Comparison of ENCODE assay signal across 34 mouse cellular contexts in the genomic region with DNA sequence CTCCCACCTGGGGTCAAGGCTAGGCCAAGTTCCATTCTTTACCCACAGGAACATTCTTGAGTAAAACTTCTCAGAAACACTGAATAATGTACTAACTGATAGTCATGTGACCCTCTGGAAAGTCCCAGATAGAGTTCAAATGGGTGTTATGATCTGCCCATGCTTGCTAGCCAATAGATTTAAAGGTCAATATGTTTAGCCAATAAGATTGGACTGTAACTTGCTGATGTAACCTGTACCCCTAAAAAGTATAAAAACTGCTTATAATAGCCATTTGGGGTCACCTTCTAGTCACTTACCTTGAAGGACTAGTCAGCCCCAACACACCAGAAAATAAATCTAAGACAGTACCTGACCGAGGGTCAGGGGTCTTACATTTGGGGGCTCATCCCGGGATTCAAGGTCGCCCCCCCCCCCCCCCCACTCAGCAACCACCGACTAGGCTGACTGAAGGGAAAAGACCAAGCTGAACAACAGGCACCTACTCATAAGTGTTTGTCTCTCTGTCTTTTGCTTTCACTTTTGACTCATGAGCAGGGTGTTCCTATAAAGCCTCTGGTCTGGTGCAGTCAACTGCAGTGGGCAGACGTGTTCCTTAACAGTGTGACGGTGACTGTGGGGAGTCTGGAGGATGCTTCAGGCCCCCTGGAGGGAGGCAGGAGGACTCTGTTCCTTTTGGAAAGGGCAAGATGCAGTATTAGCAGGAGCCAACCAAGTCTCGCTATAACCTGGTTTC. TPM values are rescaled to one million over a fixed set of nuclear protein-coding genes. Genes with fewer than 3 reads are reported as not detected.
DNase-seq lines count a peak whose midpoint lies in the region; ATAC-seq lines count a peak whose summit lies in the region.
"Had no signal": no experiment of that assay in that cellular context is flagged by ENCODE, and none has a peak within 500 bp of the region (broad histone marks: within the 10 kb centered on the region; RNA-seq: fewer than 3 reads in every experiment).

No protein-coding gene starts in this region.

- DNase-seq in adrenal gland, adult (ENCODE audit: inconsistent age in 2 of 2, low spot score in 1 of 2), result peak; percentile 6 to 29
- no peak for DNase-seq in adrenal gland, adult 8-10 months
- DNase-seq in 3134 (ENCODE audit: extremely low read depth, insufficient read length, low spot score), result peak; percentile 42
- no peak for DNase-seq in hindbrain, embryonic 10.5 days (ENCODE audit: low spot score)
- DNase-seq in heart, embryonic 10.5 days (ENCODE audit: low spot score), result no peak
- DNase-seq: adrenal gland, postnatal 36 days; B cell, adult 2 months; cerebellum, adult 11 months; cerebellum, adult 9-11 months; gastrocnemius, postnatal 10 days; heart, postnatal 10 days; kidney, adult 9 months; kidney, postnatal 25 days; liver, postnatal 0 days; lung, postnatal 10 days; right cerebral cortex, postnatal 14 days; thymus, postnatal 14 days had no signal

- WGBS in hindbrain, embryonic 10.5 days, result 82% methylated on average over 7 of the region's 7 CpGs
- 72% methylated on average over 7 of the region's 7 CpGs for WGBS in heart, embryonic 10.5 days
- 83% methylated on average over 6 of the region's 7 CpGs for WGBS in kidney, embryonic 14.5 days

- H3K9me3 ChIP-seq in hindbrain, embryonic 10.5 days, result no peaks in the 10 kb centered on the region
- H3K9me3 ChIP-seq in heart, embryonic 10.5 days, result no peaks in the 10 kb centered on the region
- no peaks in the 10 kb centered on the region for H3K9me3 ChIP-seq in kidney, embryonic 14.5 days (ENCODE audit: control insufficient read depth, low read length)
- H3K9me3 ChIP-seq: embryonic facial prominence, embryonic 10.5 days; heart, embryonic 12.5 days; hindbrain, embryonic 12.5 days; limb, embryonic 12.5 days had no signal

- ATAC-seq in CD4-positive, CD25-positive, alpha-beta regulatory T cell, adult 4 months, result peak; percentile 89
- peak; percentile 42 to 62 for ATAC-seq in hematopoietic stem cell, adult 5-6 weeks (replicated peaks in 1 of 2; ENCODE audit: insufficient read depth in 1 of 2, low FRiP score in 2 of 2, low TSS enrichment in 1 of 2, low read depth in 1 of 2, poor library complexity in 2 of 2, severe bottlenecking in 2 of 2)
- ATAC-seq in kidney, embryonic 14.5 days (ENCODE audit: low FRiP score, low TSS enrichment), result no peak
- ATAC-seq: forebrain, embryonic 16.5 days; liver, postnatal 0 days had no signal

- no peak overlapping the region for H3K27ac ChIP-seq in hindbrain, embryonic 10.5 days
- no peak overlapping the region for H3K27ac ChIP-seq in heart, embryonic 10.5 days
- no peak overlapping the region for H3K27ac ChIP-seq in kidney, embryonic 14.5 days (ENCODE audit: low read depth, low read length)
- H3K27ac ChIP-seq: embryonic facial prominence, embryonic 10.5 days; hindbrain, embryonic 12.5 days; layer of hippocampus, adult 2 months; limb, embryonic 12.5 days had no signal

- no peaks in the 10 kb centered on the region for H3K4me1 ChIP-seq in hindbrain, embryonic 10.5 days (replicated peaks)
- no peaks in the 10 kb centered on the region for H3K4me1 ChIP-seq in heart, embryonic 10.5 days
- H3K4me1 ChIP-seq in kidney, embryonic 14.5 days (ENCODE audit: control insufficient read depth, insufficient read depth, low read length), result no peaks in the 10 kb centered on the region
- H3K4me1 ChIP-seq: embryonic facial prominence, embryonic 10.5 days; heart, embryonic 12.5 days; hindbrain, embryonic 12.5 days; limb, embryonic 12.5 days had no signal

- no peak overlapping the region for H3K4me3 ChIP-seq in hindbrain, embryonic 10.5 days
- no peak overlapping the region for H3K4me3 ChIP-seq in heart, embryonic 10.5 days
- H3K4me3 ChIP-seq in kidney, embryonic 14.5 days (ENCODE audit: low read length), result no peak overlapping the region
- H3K4me3 ChIP-seq: embryonic facial prominence, embryonic 10.5 days; heart, embryonic 12.5 days; hindbrain, embryonic 12.5 days; layer of hippocampus, adult 2 months; limb, embryonic 12.5 days had no signal

- H3K27me3 ChIP-seq in hindbrain, embryonic 10.5 days (ENCODE audit: insufficient read depth, poor library complexity, severe bottlenecking), result no peaks in the 10 kb centered on the region
- H3K27me3 ChIP-seq in heart, embryonic 10.5 days (ENCODE audit: insufficient read depth, poor library complexity, severe bottlenecking), result no peaks in the 10 kb centered on the region
- H3K27me3 ChIP-seq in kidney, embryonic 14.5 days (ENCODE audit: control insufficient read depth, insufficient read depth, low read length), result no peaks in the 10 kb centered on the region
- H3K27me3 ChIP-seq: heart, embryonic 12.5 days; hindbrain, embryonic 12.5 days; limb, embryonic 12.5 days had no signal

- no peaks in the 10 kb centered on the region for H3K36me3 ChIP-seq in hindbrain, embryonic 10.5 days
- no peaks in the 10 kb centered on the region for H3K36me3 ChIP-seq in heart, embryonic 10.5 days
- H3K36me3 ChIP-seq in kidney, embryonic 14.5 days (ENCODE audit: control insufficient read depth, insufficient read depth, low read length), result no peaks in the 10 kb centered on the region
- H3K36me3 ChIP-seq: embryonic facial prominence, embryonic 10.5 days; heart, embryonic 12.5 days; hindbrain, embryonic 12.5 days; limb, embryonic 12.5 days had no signal

- no peak overlapping the region for H3K9ac ChIP-seq in kidney, embryonic 14.5 days (ENCODE audit: low read depth, low read length)
- H3K9ac ChIP-seq: heart, embryonic 12.5 days; hindbrain, embryonic 12.5 days; limb, embryonic 12.5 days; liver, postnatal 0 days had no signal

- no peak overlapping the region for H3K4me2 ChIP-seq in kidney, embryonic 14.5 days (replicated peaks; ENCODE audit: low read depth, low read length)
- H3K4me2 ChIP-seq: heart, embryonic 12.5 days; hindbrain, embryonic 12.5 days; limb, embryonic 12.5 days; liver, embryonic 11.5 days had no signal

RNA-seq across cellular contexts. Expression of a gene that starts 40.9 kb away (rescaled TPM):
- not detected for total RNA-seq in adrenal gland, adult 8-10 months (2022)
- not detected for polyA plus RNA-seq in CD4-positive, CD25-positive, alpha-beta regulatory T cell, adult 4 months (2017; shearing (Covaris generic))
- total RNA-seq in hematopoietic stem cell, adult 5-6 weeks (2017), result 0.30 and 0.88 TPM in 2 replicates
- not detected in 2 replicates for polyA plus RNA-seq in hindbrain, embryonic 10.5 days (2016; fragmentation: Nextera tagmentation; extraction: Ambion mirVana)
- 0.12 TPM in 1 of 2 replicates, not detected in the other for polyA plus RNA-seq in heart, embryonic 10.5 days (2016; fragmentation: Nextera tagmentation; extraction: Ambion mirVana)
- polyA plus RNA-seq in kidney, embryonic 14.5 days (2014; fragmentation: Nextera tagmentation; extraction: Ambion mirVana), result 0.19 TPM in 1 of 2 replicates, not detected in the other
- total RNA-seq: adrenal gland, postnatal 36 days; common myeloid progenitor, adult 5-6 weeks; gastrocnemius, postnatal 10 days; granulocyte monocyte progenitor cell, adult 5-6 weeks; heart, postnatal 10 days; layer of hippocampus, adult 2 months; layer of hippocampus, postnatal 25 days; left cerebral cortex, postnatal 14 days; midbrain, postnatal 0 days; neutrophil, adult 5-6 weeks had no signal
- polyA plus RNA-seq: embryonic facial prominence, embryonic 10.5 days; forebrain, embryonic 16.5 days; heart, embryonic 12.5 days; limb, embryonic 12.5 days; liver, embryonic 11.5 days; spleen, adult 2 months had no signal

Comparison
In these comparisons a context has a peak if more than half of its experiments do, and no peak if none do; other contexts are left out.
1. DNase-seq: peak in adrenal gland, adult (2 of 2) and 3134 (single experiment); none in adrenal gland, adult 8-10 months (single experiment), hindbrain, embryonic 10.5 days (single experiment) and heart, embryonic 10.5 days (single experiment).